Mouse (Mus musculus): ENCODE measurements around the gene Ywhae. TPM values are rescaled to one million over a fixed set of nuclear protein-coding genes. Genes with fewer than 3 reads are reported as not detected.

Gene Ywhae
- polyA plus RNA-seq, 1 experiment from 2014 or later = 667 TPM

DNA sequence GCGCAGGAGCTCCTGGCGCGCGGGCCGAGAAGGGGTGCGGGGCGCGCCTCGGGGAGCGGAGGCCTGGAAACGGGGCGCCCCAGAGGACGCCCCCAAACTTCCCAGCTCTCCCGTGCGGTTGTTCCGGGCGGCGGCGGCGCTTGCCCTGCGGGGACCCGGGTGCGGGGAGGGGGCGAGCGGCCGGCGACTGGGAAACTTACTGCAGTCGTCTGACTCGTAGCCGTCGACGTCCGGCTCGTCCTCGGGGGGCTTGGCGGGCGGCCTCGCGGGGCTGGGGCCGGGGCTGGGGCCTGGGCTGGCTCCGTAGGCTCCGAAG, 62.6 kb downstream of the Ywhae start:
- Histone ChIP-seq H3K4me1 (replicated peaks) (peaks cover 14% of the 10 kb centered on the region), H3K9me3 (replicated peaks) (no peaks in the 10 kb centered on the region), H3K27me3 (peaks cover 82% of the 10 kb centered on the region), H3K4me3 (peak overlapping the region; percentile 53), H3K27ac (no peak overlapping the region), H3K9ac (peak overlapping the region; percentile 39), H3K4me2 (peak overlapping the region; percentile 68), H3K36me3 (no peaks in the 10 kb centered on the region)
- WGBS = 2% methylated on average over 29 of the region's 42 CpGs
- ATAC-seq (replicated peaks; ENCODE audit: insufficient number of reproducible peaks, insufficient read depth, low FRiP score, low read depth) = no peak

DNA sequence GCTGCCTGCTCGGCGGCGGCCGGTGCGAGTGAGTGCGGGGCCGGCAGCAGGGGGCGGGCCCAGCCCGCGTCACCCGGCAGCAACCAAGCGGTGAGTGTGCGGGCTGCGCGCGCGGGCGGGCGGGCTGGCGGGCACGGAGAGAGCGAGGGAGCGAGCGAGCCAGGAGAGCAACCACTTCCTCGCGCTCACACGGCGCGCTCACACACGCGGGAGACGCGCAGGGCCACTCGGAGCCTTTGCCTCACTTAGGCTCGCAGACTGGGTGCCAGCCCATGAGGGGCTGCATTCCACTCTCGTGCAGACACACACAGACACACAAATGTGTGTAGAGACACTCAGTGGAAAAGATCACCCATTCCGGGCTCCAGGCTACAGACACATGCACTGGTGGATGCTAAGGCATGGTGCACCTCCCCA, 63.4 kb downstream of the Ywhae start, which contains the start of gene Doc2b:
Gene Doc2b (minus strand): TSS at position 21 of the 417 bp plus-strand sequence.
- 6% methylated on average over 37 of the region's 37 CpGs for WGBS
- peak within 1 kb of the TSS; percentile 53 for H3K4me3 ChIP-seq
- no peak within 1 kb of the TSS for H3K27ac ChIP-seq
- ATAC-seq (replicated peaks; ENCODE audit: insufficient number of reproducible peaks, insufficient read depth, low FRiP score, low read depth) = 0 out of 2 replicates have a peak, but pooled peaks have one; percentile 27
- no peaks in the 10 kb centered on the region for H3K9me3 ChIP-seq (replicated peaks)
- H3K36me3 ChIP-seq = no peaks in the 10 kb centered on the region
- H3K9ac ChIP-seq = peak within 1 kb of the TSS; percentile 39
- H3K4me1 ChIP-seq (replicated peaks) = peaks cover 14% of the 10 kb centered on the region
- H3K4me2 ChIP-seq = peak within 1 kb of the TSS; percentile 68
- H3K27me3 ChIP-seq = peaks cover 81% of the 10 kb centered on the region

DNA sequence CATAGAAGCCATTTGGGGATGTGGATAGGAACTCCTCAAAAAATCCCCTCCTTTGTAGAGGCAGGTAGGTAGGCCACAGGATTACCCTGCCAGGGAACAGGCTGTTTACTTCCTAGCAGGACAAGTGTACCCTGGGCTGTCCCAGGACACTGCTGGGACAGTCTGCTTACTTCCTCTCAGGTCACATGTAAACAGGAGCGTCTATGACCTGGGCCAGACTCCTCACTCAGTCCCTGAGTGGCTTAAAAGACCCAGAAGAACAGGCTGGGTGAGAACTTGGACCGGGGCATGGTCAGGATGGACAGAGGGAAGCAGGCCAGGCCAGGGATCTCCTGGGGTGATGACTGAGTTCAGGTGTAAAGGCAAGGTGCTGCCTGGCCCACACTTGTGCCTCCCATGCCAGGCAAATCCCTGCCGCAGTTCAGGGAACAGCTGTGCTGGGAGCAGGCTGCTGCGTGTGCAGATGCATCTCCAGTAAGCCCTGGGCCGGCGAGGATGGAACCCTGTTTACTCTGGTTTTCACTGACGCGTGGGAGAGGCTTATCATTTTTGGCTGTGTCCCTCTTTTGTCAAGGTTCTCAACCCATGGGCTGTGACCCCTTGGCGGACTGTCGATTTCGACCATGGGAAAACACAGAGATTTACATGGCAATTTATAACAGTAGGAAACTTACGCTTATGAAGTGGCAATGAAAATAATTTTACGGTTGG, 64.0 kb downstream of the Ywhae start:
- Histone ChIP-seq H3K9ac (no peak overlapping the region), H3K9me3 (replicated peaks) (no peaks in the 10 kb centered on the region), H3K4me2 (no peak overlapping the region), H3K27me3 (peaks cover 76% of the 10 kb centered on the region), H3K4me3 (no peak overlapping the region), H3K36me3 (no peaks in the 10 kb centered on the region), H3K27ac (no peak overlapping the region), H3K4me1 (replicated peaks) (peaks cover 14% of the 10 kb centered on the region)
- ATAC-seq (replicated peaks; ENCODE audit: insufficient number of reproducible peaks, insufficient read depth, low FRiP score, low read depth) = no peak
- 66% methylated on average over 13 of the region's 13 CpGs for WGBS

DNA sequence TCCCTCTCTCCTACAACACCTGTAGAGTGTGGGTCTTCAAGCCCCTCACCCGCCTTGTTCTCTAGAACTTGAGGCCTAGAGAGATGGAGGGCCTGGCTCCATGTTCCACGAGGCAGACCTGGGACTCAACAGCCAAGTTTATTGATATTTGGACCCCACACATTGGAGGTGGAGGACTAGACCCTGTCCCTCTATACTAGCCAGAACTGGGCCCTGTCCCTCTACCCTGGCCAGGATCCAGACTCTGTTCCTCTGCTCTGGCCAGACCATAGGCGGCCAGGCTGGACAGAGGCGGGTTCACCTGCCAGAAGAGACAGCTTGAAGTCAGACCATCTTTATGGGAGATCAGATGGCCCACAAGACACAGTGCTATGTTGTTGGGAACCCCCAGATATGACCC, 68.7 kb downstream of the Ywhae start:
- Histone ChIP-seq H3K4me1 (replicated peaks) (no peaks in the 10 kb centered on the region), H3K27me3 (peaks cover 30% of the 10 kb centered on the region), H3K4me3 (no peak overlapping the region), H3K27ac (no peak overlapping the region), H3K36me3 (no peaks in the 10 kb centered on the region), H3K9me3 (replicated peaks) (no peaks in the 10 kb centered on the region), H3K9ac (no peak overlapping the region), H3K4me2 (no peak overlapping the region)
- ATAC-seq (replicated peaks; ENCODE audit: insufficient number of reproducible peaks, insufficient read depth, low FRiP score, low read depth) = no peak
- WGBS = 69% methylated on average over 4 of the region's 4 CpGs

DNA sequence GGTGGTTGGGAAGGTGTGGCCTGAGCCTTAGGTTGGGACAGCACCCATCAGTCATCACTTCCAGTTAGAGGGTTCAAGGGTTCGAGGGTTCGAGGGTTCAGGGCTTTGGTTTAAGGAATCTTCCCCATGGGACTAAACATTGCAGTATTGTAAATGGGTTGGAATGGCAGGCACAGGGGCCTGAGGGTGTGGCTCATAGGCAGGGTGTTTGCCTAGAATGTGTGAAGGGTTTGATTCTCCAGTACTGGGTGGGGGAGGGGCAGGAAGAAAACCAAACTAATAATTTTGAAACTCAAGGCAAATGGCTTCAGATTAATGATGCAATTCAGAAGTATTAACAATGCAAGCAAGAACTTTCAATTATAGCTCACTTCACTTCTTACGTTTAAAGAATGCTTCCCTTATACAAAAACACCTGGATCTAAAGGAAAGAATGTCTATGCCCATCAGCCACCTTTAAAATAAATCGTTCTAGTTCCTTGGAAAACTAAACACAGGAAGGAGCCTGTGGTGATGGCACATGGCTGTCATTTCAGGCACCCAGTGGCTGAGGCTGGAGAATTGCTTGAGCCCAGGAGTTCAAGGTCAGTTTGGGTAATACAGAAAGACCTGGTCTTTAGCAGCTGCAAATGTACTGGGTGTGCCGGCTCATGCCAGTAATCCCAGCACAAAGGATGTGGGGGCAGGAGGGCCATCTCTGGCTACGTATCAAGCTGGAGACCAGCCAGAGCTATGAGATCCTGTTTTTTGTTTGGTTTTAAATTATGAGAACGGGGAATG, 69.3 kb downstream of the Ywhae start:
- H3K36me3 ChIP-seq = no peaks in the 10 kb centered on the region
- H3K4me1 ChIP-seq (replicated peaks) = no peaks in the 10 kb centered on the region
- no peak for ATAC-seq (replicated peaks; ENCODE audit: insufficient number of reproducible peaks, insufficient read depth, low FRiP score, low read depth)
- H3K4me2 ChIP-seq = no peak overlapping the region
- H3K27me3 ChIP-seq = peaks cover 24% of the 10 kb centered on the region
- H3K4me3 ChIP-seq = no peak overlapping the region
- 83% methylated on average over 7 of the region's 7 CpGs for WGBS
- no peak overlapping the region for H3K9ac ChIP-seq
- no peaks in the 10 kb centered on the region for H3K9me3 ChIP-seq (replicated peaks)
- no peak overlapping the region for H3K27ac ChIP-seq

DNA sequence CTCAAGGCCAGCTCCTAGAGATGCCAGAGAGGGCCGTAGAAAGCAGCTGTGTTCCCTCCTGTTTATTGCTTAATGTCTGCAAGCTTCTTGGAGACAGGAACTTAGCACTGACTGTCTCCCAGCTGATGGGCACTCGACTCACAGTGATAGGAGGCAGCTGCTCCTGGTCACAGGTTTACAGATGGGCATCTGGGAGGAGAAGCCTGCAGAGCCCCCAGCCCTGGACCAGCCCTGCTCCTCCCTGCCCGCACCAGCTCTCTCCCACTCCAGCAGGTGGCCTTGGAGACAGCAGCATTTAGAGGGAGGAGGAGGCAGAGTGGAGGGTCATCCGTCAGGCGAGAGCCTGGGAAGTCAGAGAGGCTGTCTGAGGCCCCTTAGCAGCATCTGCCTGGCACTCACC, 74.8 kb downstream of the Ywhae start:
- H3K27me3 ChIP-seq = no peaks in the 10 kb centered on the region

DNA sequence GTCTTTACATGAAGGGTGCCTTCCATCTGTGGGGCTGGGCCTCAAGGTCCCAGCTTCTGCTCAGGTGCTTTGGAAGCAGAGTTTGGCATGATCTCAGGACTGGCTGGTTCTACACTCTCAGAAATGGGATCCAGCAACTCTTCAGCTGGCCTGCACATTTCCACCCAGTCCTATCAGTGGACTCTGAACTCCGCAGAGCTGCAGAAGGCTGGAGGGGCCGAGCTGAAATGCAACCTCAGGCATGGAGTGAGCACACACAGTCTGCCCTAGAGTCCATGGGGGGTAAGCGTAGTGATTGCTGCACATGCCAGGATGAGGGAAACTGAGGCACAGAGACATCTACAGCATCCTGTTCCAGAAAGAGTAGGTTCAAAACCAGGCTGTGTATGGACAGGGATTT, 77.9 kb downstream of the Ywhae start:
- no peak overlapping the region for H3K4me3 ChIP-seq
- H3K9ac ChIP-seq = no peak overlapping the region
- no peak overlapping the region for H3K4me2 ChIP-seq
- no peaks in the 10 kb centered on the region for H3K9me3 ChIP-seq (replicated peaks)
- H3K27ac ChIP-seq = no peak overlapping the region
- 85% methylated on average over 3 of the region's 3 CpGs for WGBS
- H3K36me3 ChIP-seq = no peaks in the 10 kb centered on the region
- no peak for ATAC-seq (replicated peaks; ENCODE audit: insufficient number of reproducible peaks, insufficient read depth, low FRiP score, low read depth)
- peaks cover 24% of the 10 kb centered on the region for H3K4me1 ChIP-seq (replicated peaks)
- H3K27me3 ChIP-seq = no peaks in the 10 kb centered on the region

More for the DNA sequence above, 74.8 kb downstream of the Ywhae start:
- Histone ChIP-seq H3K27ac (no peak overlapping the region), H3K4me2 (no peak overlapping the region), H3K4me3 (no peak overlapping the region), H3K4me1 (replicated peaks) (peaks cover 12% of the 10 kb centered on the region), H3K9ac (no peak overlapping the region), H3K9me3 (replicated peaks) (no peaks in the 10 kb centered on the region), H3K36me3 (no peaks in the 10 kb centered on the region)
- WGBS = 37% methylated on average over 5 of the region's 5 CpGs
- no peak; the same call in 1 of the 2 replicates for ATAC-seq (replicated peaks; ENCODE audit: insufficient number of reproducible peaks, insufficient read depth, low FRiP score, low read depth)

DNA sequence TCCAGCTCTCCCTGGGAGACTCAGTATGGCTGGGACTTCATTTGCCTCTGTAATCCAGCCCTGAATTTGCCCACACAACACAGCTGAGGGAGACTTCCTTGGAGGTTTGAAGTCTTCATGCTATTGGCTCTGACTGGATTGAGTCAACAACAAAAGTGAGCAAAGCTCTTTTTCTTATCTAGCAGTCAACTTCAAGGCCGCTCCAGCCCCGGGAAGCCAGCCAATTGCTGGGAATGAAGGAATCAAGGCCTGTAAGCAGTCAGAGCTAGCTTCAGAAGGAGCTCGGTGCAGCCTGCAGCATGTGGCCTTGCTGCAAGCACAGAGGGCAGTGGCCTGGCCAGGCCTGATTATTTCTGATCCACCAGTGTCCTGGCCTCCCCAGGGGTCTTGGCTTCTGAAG, 79.2 kb downstream of the Ywhae start:
- Histone ChIP-seq H3K9ac (no peak overlapping the region), H3K27ac (peak overlapping the region; percentile 90), H3K4me2 (no peak overlapping the region), H3K27me3 (no peaks in the 10 kb centered on the region), H3K36me3 (no peaks in the 10 kb centered on the region), H3K4me3 (no peak overlapping the region), H3K4me1 (replicated peaks) (peaks cover 24% of the 10 kb centered on the region), H3K9me3 (replicated peaks) (no peaks in the 10 kb centered on the region)
- ATAC-seq (replicated peaks; ENCODE audit: insufficient number of reproducible peaks, insufficient read depth, low FRiP score, low read depth) = peak; percentile 86
- WGBS = 5% methylated on average over 3 of the region's 3 CpGs

DNA sequence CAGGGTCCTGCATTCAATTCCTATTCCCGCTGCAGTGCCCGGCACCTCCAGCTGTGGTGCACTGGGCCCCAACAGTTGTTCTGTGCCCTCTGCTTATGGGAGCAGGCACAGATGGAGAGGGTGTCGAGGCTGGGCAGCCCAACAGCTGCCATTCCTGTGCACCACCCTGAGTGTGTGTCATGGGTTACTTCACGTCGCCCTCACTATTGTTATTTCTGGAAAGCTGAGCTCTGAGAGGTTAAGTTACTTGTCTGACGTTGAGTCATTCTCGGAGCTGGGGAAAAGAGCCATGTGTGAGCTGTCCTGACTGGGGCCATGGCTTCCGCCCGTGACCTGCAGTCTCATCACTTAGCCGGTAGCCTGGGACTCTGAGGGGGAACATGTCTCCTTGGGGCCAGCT, 80.4 kb downstream of the Ywhae start:
- Histone ChIP-seq H3K4me3 (no peak overlapping the region), H3K9ac (no peak overlapping the region), H3K4me2 (no peak overlapping the region), H3K27ac (peak overlapping the region; percentile 90), H3K27me3 (no peaks in the 10 kb centered on the region), H3K9me3 (replicated peaks) (no peaks in the 10 kb centered on the region), H3K4me1 (replicated peaks) (peaks cover 24% of the 10 kb centered on the region), H3K36me3 (no peaks in the 10 kb centered on the region)
- ATAC-seq (replicated peaks; ENCODE audit: insufficient number of reproducible peaks, insufficient read depth, low FRiP score, low read depth) = 0 out of 2 replicates have a peak, but pooled peaks have one; percentile 5
- 40% methylated on average over 10 of the region's 10 CpGs for WGBS

Data from heart, embryonic 15.5 days (tissue).